Mouse (Mus musculus) G1E (cell line): ENCODE results near the gene Alg12.
"Not testable (repeated sequence)": the region's sequence is repeated elsewhere in the genome, so short reads cannot be mapped to it uniquely, and the experiment has no call there.

ENCODE experiments used
- CTCF ChIP-seq: IDR thresholded peaks from 2 replicates; pipeline ENCODE4 v1.5.1; 2012; ENCODE audit warnings: low read depth, low read length, inconsistent platforms, mixed read lengths
- GATA1 ChIP-seq: IDR thresholded peaks from 2 replicates; pipeline ENCODE4 v1.6.1; 2012; ENCODE audit warnings: borderline replicate concordance, low read length, inconsistent platforms, mixed read lengths
- GATA2 ChIP-seq: IDR thresholded peaks from 2 replicates; pipeline ENCODE4 v1.6.1; 2012; ENCODE audit warnings: low read depth, low read length, inconsistent platforms, borderline replicate concordance
- TAL1 ChIP-seq: conservative IDR thresholded peaks from 2 replicates; pipeline ENCODE4 v1.6.1; 2012; ENCODE audit warnings: low read depth, low read length, inconsistent platforms, mixed read lengths

DNA sequence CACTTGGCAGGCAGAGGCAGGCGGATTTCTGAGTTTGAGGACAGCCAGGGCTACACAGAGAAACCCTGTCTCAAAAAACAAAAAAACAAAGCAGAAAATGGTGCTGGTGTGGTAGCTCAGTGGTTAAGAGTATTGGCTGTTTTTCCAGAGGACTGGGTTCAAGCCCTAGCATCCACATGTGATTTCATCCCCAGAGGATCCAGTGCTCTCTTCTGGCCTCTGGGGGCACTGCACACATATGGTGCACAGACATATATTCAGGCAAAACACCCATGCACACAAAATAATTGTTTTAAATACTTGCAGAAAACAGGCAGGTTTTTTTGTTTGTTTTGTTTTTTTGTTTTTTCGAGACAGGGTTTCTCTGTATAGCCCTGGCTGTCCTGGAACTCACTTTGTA, 53.0 kb downstream of the Alg12 start:
- not testable (repeated sequence) for TF ChIP-seq GATA1, CTCF, TAL1, GATA2
